Mouse (Mus musculus) embryo, embryonic 10.5 days (tissue): Measurements from ENCODE around the gene Sdk1.

Experiments
- DNase-seq: peaks from one replicate; pipeline ENCODE4 v3.0.0-alpha.2; 2015; ENCODE audit warnings: low spot score

Gene Sdk1

GRCm38 (mm10) chr5:141463417-141463816, 222.1 kb downstream of the Sdk1 start:
- no peak for DNase-seq

- no peak for DNase-seq
Observed at GRCm38 (mm10) chr5:141468821-141469220, 227.5 kb downstream of the Sdk1 start.

GRCm38 (mm10) chr5:141505281-141505680, 264.0 kb downstream of the Sdk1 start:
- peak; percentile 50 for DNase-seq

GRCm38 (mm10) chr5:141506344-141506743, 265.1 kb downstream of the Sdk1 start:
- no peak for DNase-seq

GRCm38 (mm10) chr5:141524801-141525715, 283.8 kb downstream of the Sdk1 start:
- peak; percentile 62 for DNase-seq

GRCm38 (mm10) chr5:141540193-141540592, 298.9 kb downstream of the Sdk1 start:
- no peak for DNase-seq

GRCm38 (mm10) chr5:141542890-141543666, 301.8 kb downstream of the Sdk1 start:
- peak; percentile 33 for DNase-seq

GRCm38 (mm10) chr5:141553444-141553843, 312.2 kb downstream of the Sdk1 start:
- no peak for DNase-seq

GRCm38 (mm10) chr5:141558731-141559130, 317.4 kb downstream of the Sdk1 start:
- DNase-seq: peak; percentile 17

- no peak for DNase-seq
Observed at GRCm38 (mm10) chr5:141560325-141560724, 319.0 kb downstream of the Sdk1 start.

GRCm38 (mm10) chr5:141561989-141562560, 320.8 kb downstream of the Sdk1 start:
- no peak for DNase-seq

- DNase-seq: no peak
Observed at GRCm38 (mm10) chr5:141564197-141564596, 322.9 kb downstream of the Sdk1 start.

GRCm38 (mm10) chr5:141568106-141568505, 326.8 kb downstream of the Sdk1 start:
- DNase-seq: no peak

GRCm38 (mm10) chr5:141570442-141570841, 329.2 kb downstream of the Sdk1 start:
- no peak for DNase-seq

- DNase-seq: no peak
Observed at GRCm38 (mm10) chr5:141574263-141574662, 333.0 kb downstream of the Sdk1 start.

- no peak for DNase-seq
Observed at GRCm38 (mm10) chr5:141591246-141591645, 350.0 kb downstream of the Sdk1 start.

GRCm38 (mm10) chr5:141612721-141613120, 371.4 kb downstream of the Sdk1 start:
- no peak for DNase-seq

GRCm38 (mm10) chr5:141615763-141616162, 374.5 kb downstream of the Sdk1 start:
- peak; percentile 31 for DNase-seq

- DNase-seq: no peak
Observed at GRCm38 (mm10) chr5:141617660-141618059, 376.4 kb downstream of the Sdk1 start.

- DNase-seq: no peak
Observed at GRCm38 (mm10) chr5:141625401-141625800, 384.1 kb downstream of the Sdk1 start.

GRCm38 (mm10) chr5:141631641-141632040, 390.4 kb downstream of the Sdk1 start:
- no peak for DNase-seq

GRCm38 (mm10) chr5:141633271-141633670, 392.0 kb downstream of the Sdk1 start:
- no peak for DNase-seq

GRCm38 (mm10) chr5:141636406-141636805, 395.1 kb downstream of the Sdk1 start:
- DNase-seq: no peak
